Mouse (Mus musculus) heart, adult 18-20 months (tissue): ENCODE measurements around the gene St6galnac3. TPM values are rescaled to one million over a fixed set of nuclear protein-coding genes. Genes with fewer than 3 reads are reported as not detected.

ENCODE experiments used
- DNase-seq, 2 experiments: peaks; one replicate each; pipeline ENCODE4 v3.0.0; 2021 to 2022; ENCODE audit warnings: mixed read lengths in 1 of 2
- total RNA-seq, 2 experiments: library from RNA; stranded (reverse); gene quantifications; 2 replicates each; pipeline ENCODE4 v1.2.3; 2021

Gene St6galnac3
- total RNA-seq, 2 experiments from 2014 or later = 7.8 to 8.1 TPM

GRCm38 (mm10) chr3:153733364-153734159 lies 8.6 kb upstream of the St6galnac3 start:
- no peak for DNase-seq

DNA sequence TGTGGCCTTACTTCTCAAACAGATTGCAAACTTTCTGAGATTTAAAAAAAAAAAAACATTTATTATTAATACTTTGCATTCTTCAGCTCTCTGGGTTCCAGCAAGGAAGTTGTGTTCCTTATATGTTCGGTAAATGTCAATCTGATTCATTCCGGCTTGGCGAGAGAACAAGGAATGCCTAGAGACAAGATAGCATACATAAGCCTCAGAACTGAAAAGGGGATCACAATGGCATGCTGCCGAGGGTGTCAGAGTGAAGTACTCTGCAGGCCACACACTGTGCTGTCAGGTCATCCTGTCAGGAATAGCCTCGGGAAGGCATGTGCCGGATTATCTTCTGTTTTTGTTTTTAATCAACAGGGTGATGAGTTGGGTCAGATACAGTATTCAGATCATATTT lies 7.8 kb upstream of the St6galnac3 start:
- no peak for DNase-seq

DNA sequence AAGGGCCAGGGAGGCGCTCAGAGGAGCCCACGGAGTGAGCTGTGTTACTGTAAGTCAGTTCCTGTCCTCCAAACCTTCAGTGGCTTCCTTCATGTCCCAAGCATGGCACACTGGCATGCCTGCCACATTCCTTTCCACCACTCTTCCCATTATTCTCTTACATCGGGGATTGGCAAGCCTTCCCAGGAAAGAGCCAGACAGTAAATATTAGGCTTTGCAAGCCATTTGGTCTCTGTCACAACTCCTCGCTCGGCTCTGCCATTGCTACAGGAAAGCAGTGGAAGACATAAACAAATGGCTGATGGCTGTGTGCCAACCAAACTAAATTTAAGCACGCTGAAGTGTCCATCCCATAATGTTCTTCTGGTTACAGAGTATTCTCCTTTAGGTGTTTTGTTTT lies 7.1 kb upstream of the St6galnac3 start:
- no peak for DNase-seq

- DNase-seq = no peak
These were observed 3.6 kb upstream of the St6galnac3 start for GRCm38 (mm10) chr3:153728577-153728976.

DNA sequence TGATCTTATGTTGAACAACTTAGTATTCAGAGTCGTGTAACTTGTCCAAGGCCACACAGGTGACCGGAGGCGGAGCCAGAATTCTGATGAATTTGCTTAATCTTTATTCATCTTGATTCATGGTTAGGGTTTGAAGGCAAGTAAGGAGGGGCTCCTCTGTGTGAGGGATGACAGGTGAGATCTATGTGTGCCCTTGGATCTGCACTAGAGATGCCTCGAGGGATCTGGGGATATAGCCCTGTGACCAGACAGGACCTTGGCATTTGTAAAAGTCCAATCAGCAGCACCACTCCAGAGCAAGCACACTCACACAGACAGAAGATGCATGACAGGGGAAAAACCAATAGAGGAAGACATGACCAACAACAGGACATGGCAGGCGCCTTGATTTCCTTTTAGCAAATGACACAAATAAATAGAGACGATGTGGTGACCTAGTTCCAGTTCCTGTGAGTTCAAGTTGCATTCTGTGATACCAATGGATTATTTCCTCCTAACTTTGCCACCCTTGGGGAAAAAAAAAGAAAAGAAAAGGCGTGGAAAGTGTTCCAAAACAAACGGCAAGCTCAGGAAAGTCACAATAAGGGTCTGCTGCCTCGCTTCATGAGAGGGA lies 1.4 kb downstream of the St6galnac3 start:
- no peak for DNase-seq

GRCm38 (mm10) chr3:153721525-153721924 lies 3.4 kb downstream of the St6galnac3 start:
- DNase-seq = no peak

DNA sequence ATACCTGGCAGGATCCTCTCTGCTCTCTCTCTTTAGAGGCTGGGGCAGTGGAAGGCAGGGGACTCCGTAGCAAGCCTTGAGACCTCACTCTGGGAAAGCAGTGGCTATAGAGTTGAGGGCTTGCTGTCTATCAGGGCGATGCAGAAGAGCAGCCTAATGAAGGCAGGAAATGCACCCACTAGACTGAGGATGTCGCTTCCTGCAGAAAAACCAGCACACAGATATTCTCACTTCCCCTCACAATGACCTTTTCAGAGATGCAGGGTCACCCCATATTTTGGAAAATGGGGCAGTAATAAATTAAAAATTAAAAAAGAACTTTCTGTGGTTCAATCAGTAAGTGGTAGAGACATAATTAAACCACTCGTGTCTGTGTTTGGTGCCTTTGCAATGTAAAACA lies 4.1 kb downstream of the St6galnac3 start:
- no peak for DNase-seq

DNA sequence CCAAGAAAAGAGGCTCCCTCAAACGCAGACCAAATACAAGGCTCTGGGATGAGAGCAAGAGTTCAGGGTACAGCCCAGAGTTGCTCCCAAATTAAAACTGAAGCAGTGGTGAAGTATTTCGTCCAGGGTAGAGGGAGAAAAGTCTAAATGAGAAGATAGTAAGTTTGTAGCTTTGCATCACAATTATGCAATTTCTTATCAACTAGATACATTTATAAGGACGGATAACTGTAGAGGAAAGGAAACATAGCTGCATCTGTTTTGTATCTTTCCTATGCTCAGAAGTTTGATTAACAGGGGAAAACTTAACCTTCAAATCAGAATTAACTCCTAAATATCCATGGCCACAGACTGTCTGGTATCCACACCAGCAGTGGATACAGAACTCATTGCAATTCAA lies 4.7 kb downstream of the St6galnac3 start:
- DNase-seq = no peak

DNA sequence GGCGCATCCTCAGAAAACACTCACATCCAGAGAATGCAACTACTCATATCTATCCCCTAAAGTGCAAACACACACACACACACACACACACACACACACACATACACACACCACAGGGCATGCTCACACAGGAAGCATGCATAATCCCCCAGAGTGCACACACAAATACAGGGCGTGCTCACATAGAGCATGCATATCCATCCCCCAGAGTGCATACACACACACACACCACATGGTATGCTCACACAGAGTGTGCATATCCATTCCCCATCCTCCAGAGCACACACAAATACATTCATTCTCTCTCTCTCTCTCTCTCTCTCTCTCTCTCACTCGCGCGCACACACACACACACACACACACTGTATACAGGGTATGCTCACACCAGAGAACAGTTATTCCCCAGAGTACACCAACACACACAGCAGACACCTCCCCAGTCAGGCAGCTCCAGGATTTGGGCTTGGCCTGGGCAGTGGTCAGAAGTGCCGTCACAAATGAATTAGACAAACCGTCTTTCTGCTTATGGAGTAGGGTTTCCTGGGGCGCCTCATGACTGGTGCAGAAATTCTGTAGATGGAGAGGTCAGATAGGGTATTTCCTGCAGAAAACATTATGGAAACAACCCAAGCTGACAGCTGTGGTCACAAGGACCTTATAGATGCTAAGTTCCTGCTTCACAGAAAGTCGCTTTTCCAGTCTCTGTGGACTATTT lies 5.6 kb downstream of the St6galnac3 start:
- no peak for DNase-seq

DNA sequence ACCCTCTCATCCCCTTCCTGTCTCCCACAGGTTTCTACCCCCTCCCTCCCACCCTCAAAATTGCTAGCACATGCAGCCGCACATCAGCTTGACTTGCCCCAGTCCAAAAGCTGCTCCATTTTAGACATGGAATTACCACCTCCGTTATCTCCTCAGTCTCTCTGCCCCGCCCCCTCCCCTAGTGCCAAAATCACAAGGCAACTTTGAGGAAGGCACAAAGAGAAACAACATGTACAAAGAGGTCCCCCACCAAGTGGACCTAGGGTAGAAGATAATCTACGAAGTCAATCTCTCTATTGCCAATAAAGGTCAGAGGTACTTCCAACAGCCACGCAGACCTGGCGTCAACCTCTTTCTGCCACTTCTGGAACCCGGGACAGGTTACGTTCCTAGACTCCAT lies 6.2 kb downstream of the St6galnac3 start:
- no peak for DNase-seq

- no peak for DNase-seq
These were observed 7.2 kb downstream of the St6galnac3 start for GRCm38 (mm10) chr3:153717742-153718141.

GRCm38 (mm10) chr3:153715646-153716045 lies 9.3 kb downstream of the St6galnac3 start:
- DNase-seq = no peak

- peak in 1 of 2 experiments; percentile 40 for DNase-seq
These were observed 14.4 kb downstream of the St6galnac3 start for GRCm38 (mm10) chr3:153710545-153710944.

DNA sequence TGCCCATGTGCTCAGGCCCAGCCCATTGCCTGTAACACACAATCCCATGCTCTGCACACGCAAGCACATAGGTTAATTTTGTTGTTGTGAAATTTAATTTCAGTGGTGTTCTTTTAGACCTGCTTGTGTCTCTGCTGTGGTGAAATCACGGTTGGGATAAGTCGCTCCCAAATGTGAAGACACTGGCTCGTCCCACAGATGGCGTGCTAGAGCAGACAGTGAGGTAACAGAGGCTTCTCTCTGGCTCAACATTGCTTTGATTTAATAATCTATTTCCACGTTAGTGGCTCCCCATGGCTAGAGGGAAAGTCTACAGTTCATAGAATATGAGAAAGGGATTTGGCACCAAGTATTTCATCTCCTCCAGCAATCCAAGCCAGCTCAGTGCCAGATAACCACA lies 17.3 kb downstream of the St6galnac3 start:
- DNase-seq = no peak

DNA sequence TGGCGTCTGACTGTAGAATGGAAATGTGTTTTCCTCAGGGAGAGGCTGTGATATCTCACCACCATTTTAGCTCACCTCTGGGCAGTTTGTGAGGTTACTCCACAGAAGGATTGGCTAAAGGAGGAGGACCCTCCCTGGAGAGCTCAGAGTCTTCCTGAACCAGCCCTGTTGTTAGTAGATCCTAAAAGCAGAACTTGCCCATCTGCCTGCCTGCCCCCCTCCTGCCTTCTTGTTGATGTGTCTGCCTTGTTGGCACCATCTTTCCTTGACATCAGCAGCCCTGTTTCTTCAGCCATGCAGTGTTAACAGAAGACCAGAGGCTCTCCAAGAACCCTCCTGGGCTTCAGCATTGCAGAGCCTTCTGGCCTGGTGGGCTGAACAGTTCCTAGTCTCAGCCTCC lies 18.1 kb downstream of the St6galnac3 start:
- no peak for DNase-seq

GRCm38 (mm10) chr3:153701752-153702740 lies 22.9 kb downstream of the St6galnac3 start:
- DNase-seq = no peak

DNA sequence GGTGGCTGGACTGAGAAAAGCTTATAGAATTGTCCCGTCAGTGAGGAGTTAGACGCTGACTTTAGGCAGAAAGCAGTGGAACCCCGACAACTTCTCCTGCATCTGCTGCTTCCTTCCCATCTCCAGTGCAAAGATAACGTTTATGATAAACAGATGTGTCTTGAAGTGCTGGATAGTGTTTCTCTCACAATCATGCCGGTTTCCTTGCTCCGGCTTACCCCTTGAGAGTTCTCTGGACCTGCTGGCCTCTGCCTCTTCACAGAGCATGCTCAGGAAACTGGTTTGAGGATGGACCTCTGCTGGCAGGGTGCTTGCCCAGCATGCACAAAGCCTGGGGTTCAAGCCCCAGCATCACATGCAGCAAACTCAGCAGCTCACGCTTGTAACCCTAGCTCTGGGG lies 23.8 kb downstream of the St6galnac3 start:
- DNase-seq = no peak

DNA sequence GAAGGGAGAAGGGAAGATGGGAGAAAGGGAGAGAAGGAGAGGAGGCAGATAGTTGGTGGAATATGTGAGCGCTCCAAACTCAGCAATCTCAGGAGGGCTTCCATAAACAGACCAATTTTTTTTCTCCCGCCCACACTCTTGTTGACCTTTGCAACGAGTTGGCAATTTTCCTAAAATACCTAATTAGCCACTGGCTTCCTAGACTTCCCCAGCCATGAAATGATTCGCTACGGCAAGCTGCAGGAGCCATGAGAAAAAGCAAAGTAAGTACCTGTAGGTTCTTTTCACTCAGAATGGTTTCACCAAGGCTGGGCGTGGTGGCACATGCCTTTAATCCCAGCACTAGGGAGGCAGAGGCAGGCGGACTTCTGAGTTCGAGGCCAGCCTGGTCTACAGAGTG lies 25.9 kb downstream of the St6galnac3 start:
- no peak for DNase-seq

DNA sequence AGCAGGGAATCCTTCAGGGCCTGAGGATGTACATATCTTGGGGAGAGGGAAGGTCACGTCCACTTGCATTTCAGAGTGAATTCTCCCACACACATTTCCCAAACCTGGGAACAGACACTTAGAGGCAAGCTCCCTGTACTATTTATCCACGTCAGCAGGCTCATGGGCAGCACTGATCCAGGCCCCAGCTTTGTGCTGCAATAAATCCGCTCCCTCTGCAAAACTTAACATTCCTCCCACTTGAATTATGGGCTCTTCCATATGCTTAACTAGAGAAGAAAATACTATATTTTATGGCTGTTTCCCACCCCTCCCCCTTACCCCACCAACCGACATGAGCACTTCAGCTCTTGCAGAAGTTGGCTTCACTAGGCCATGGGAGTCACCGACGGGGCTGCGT lies 32.0 kb downstream of the St6galnac3 start:
- no peak for DNase-seq

GRCm38 (mm10) chr3:153692206-153692813 lies 32.7 kb downstream of the St6galnac3 start:
- no peak for DNase-seq

DNA sequence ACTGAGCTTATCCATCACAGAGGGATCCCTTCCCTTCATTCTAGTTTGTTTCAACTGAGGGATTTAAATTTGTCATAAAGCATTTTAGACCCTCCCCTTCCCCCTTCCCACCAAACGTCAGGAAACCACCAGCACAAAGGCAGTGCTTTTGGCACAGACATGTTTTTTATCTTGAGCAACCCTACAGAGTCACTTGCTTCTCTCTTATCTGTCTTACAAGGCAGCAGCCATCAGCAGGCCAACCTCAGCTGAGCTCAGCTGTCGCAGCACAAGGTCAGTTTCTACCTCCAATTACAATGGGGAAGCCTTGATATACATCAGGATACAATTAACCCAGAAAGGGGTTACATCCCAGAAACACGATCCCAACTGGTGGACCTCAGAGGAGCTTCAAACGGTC lies 33.4 kb downstream of the St6galnac3 start:
- DNase-seq = no peak

- DNase-seq = no peak
These were observed 34.4 kb downstream of the St6galnac3 start for GRCm38 (mm10) chr3:153690553-153690952.
